Mouse (Mus musculus) bone marrow, adult 2 months (tissue): ENCODE data around the gene Fam192a.

Experiments
- CTCF ChIP-seq: fragments of 200-500 bp; IDR thresholded peaks from 2 replicates; pipeline ENCODE4 v1.5.1; 2011; ENCODE audit warnings: low read length, control low read depth; ENCODE audit not compliant: control insufficient read depth, insufficient read depth
- POLR2A ChIP-seq: fragments of 200-500 bp; IDR thresholded peaks from 2 replicates; pipeline ENCODE4 v1.6.1; 2011; ENCODE audit warnings: low read depth, mild to moderate bottlenecking, control low read depth, low read length, borderline replicate concordance; ENCODE audit not compliant: control insufficient read depth

DNA sequence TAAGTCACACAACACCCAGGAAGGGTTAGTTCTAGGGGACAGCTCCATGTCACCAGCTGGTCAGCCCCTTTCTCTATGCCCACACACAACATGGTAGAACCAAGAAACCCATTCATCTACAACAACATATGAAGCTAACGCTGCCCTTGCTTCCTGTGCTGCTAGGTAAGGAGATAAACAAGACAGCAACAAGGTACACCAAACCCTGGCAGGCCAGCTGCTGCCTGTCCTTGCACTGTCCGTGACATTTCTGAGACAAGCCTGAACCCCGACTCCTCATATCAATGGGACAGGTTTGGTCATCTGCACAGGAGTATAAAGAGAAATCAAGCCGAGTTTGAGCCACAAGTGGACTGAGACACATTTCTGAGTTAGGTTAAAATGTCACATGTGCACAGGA, 26.6 kb downstream of the Fam192a start:
- no peak for TF ChIP-seq CTCF
- TF ChIP-seq POLR2A: no peak
